17 mouse cellular contexts compared by ENCODE assay signal in the genomic region with DNA sequence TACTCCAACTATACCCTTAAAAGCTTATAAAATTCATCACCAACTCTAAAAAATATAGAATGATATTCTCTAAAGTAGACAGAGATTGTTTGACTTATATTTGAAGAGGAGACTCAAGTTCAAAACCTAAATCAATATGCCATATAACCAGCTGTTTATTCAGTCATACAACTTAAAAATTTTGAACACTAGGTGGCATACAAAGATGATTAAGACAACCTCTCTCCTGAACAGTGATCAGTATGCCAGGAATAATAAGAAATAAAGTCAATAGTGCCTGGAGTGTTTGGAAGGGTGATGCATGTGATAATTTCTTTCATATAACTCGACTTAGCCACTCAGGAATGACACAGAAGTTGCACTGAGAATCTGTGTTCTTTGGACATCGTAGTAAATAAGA.
DNase-seq lines count a peak whose midpoint lies in the region; ATAC-seq and TF ChIP-seq lines count a peak whose summit lies in the region.
"Had no signal": no experiment of that assay in that cellular context is flagged by ENCODE, and none has a peak within 500 bp of the region (broad histone marks: within the 10 kb centered on the region; RNA-seq: fewer than 3 reads in every experiment).

No protein-coding gene starts in this region.

- H3K4me1 ChIP-seq in midbrain, postnatal 0 days (ENCODE audit: insufficient read depth, low read length), result no peaks in the 10 kb centered on the region
- H3K4me1 ChIP-seq in midbrain, embryonic 13.5 days (replicated peaks), result no peaks in the 10 kb centered on the region
- H3K4me1 ChIP-seq: liver, embryonic 12.5 days; lung, embryonic 15.5 days had no signal

- DNase-seq in gastrocnemius, adult 2 months, result no peak
- DNase-seq in gastrocnemius, postnatal 10 days, result no peak
- no peak for DNase-seq in layer of hippocampus, adult 2 months (ENCODE audit: low spot score in 2 of 2)
- no peak for DNase-seq in layer of hippocampus, adult 11-12 months (ENCODE audit: low spot score)
- peak; percentile 31 for DNase-seq in midbrain, postnatal 0 days (ENCODE audit: low spot score)
- DNase-seq in cerebellum, adult 18-20 months, result no peak
- DNase-seq: adrenal gland, postnatal 10 days; B cell, adult 2 months; cerebellum, postnatal 14 days; gastrocnemius, postnatal 14 days had no signal

- H3K4me2 ChIP-seq in midbrain, postnatal 0 days (ENCODE audit: low read depth, low read length, poor library complexity, severe bottlenecking), result no peak overlapping the region
- H3K4me2 ChIP-seq in midbrain, embryonic 13.5 days (replicated peaks), result no peak overlapping the region
- H3K4me2 ChIP-seq: heart, embryonic 15.5 days; liver, embryonic 12.5 days; lung, embryonic 15.5 days; midbrain, embryonic 11.5 days had no signal

- H3K4me3 ChIP-seq in gastrocnemius, adult 2 months, result no peak overlapping the region
- H3K4me3 ChIP-seq in layer of hippocampus, adult 2 months, result no peak overlapping the region
- no peak overlapping the region for H3K4me3 ChIP-seq in midbrain, postnatal 0 days (ENCODE audit: low read depth, low read length)
- H3K4me3 ChIP-seq in midbrain, embryonic 13.5 days (replicated peaks), result no peak overlapping the region
- H3K4me3 ChIP-seq: heart, embryonic 15.5 days; hindbrain, embryonic 10.5 days; liver, embryonic 12.5 days; lung, embryonic 15.5 days; myocyte had no signal

- intact Hi-C loops in gastrocnemius, adult 2 months (cut with DNase I), result no loop called here

- no peaks in the 10 kb centered on the region for H3K27me3 ChIP-seq in midbrain, postnatal 0 days (ENCODE audit: insufficient read depth, low read length)
- H3K27me3 ChIP-seq in midbrain, embryonic 13.5 days, result no peaks in the 10 kb centered on the region
- H3K27me3 ChIP-seq: heart, embryonic 15.5 days; liver, embryonic 12.5 days; lung, embryonic 15.5 days had no signal

- no peak for ATAC-seq in midbrain, postnatal 0 days (ENCODE audit: low FRiP score)
- no peak for ATAC-seq in midbrain, embryonic 13.5 days
- ATAC-seq: liver, embryonic 12.5 days had no signal

- H3K36me3 ChIP-seq in midbrain, postnatal 0 days (ENCODE audit: insufficient read depth, low read length), result no peaks in the 10 kb centered on the region
- no peaks in the 10 kb centered on the region for H3K36me3 ChIP-seq in midbrain, embryonic 13.5 days
- H3K36me3 ChIP-seq: hindbrain, embryonic 10.5 days; liver, embryonic 12.5 days; lung, embryonic 15.5 days had no signal

- no peaks in the 10 kb centered on the region for H3K9me3 ChIP-seq in midbrain, postnatal 0 days (ENCODE audit: low read length)
- H3K9me3 ChIP-seq in midbrain, embryonic 13.5 days, result no peaks in the 10 kb centered on the region
- H3K9me3 ChIP-seq: heart, embryonic 15.5 days; hindbrain, embryonic 10.5 days; liver, embryonic 12.5 days; lung, embryonic 15.5 days had no signal

- WGBS in midbrain, postnatal 0 days, result 78% methylated on average over 2 of the region's 2 CpGs
- 86% methylated on average over 2 of the region's 2 CpGs for WGBS in midbrain, embryonic 13.5 days

- no peak overlapping the region for H3K27ac ChIP-seq in gastrocnemius, adult 2 months
- no peak overlapping the region for H3K27ac ChIP-seq in layer of hippocampus, adult 2 months
- H3K27ac ChIP-seq in midbrain, postnatal 0 days (ENCODE audit: low read depth, low read length), result no peak overlapping the region
- no peak overlapping the region for H3K27ac ChIP-seq in midbrain, embryonic 13.5 days
- H3K27ac ChIP-seq: heart, embryonic 15.5 days; hindbrain, embryonic 10.5 days; liver, embryonic 12.5 days; lung, embryonic 15.5 days had no signal

- TF ChIP-seq CTCF in gastrocnemius, adult 2 months (IDR thresholded peaks at IDR 0.05), result peak; percentile 43
- peak; percentile 73 for TF ChIP-seq CTCF in layer of hippocampus, adult 2 months (conservative IDR thresholded peaks at IDR 0.05)
- TF ChIP-seq CTCF in midbrain, postnatal 0 days (IDR thresholded peaks at IDR 0.05), result peak; percentile 65

- H3K9ac ChIP-seq in midbrain, postnatal 0 days (replicated peaks; ENCODE audit: low read length, poor library complexity, severe bottlenecking), result no peak overlapping the region
- no peak overlapping the region for H3K9ac ChIP-seq in midbrain, embryonic 13.5 days (replicated peaks)
- H3K9ac ChIP-seq: heart, embryonic 15.5 days; liver, embryonic 12.5 days; lung, embryonic 15.5 days had no signal
